Mouse (Mus musculus) ES-E14 (cell line): ENCODE results near the gene Brms1.

Source experiments
- CHD2 ChIP-seq: IDR thresholded peaks from 2 replicates; pipeline ENCODE4 v1.6.1; 2014; ENCODE audit warnings: mild to moderate bottlenecking, low read depth, low read length, inconsistent platforms
- HCFC1 ChIP-seq: IDR thresholded peaks from 2 replicates; pipeline ENCODE4 v1.6.1; 2012; ENCODE audit warnings: low read length, inconsistent platforms, borderline replicate concordance; ENCODE audit not compliant: insufficient read depth
- MAFK ChIP-seq: IDR thresholded peaks from 2 replicates; pipeline ENCODE4 v1.6.1; 2014; ENCODE audit warnings: mild to moderate bottlenecking, low read depth, low read length, inconsistent platforms; ENCODE audit not compliant: insufficient read depth
- ZC3H11A ChIP-seq: IDR thresholded peaks from 2 replicates; pipeline ENCODE4 v1.6.1; 2012; ENCODE audit warnings: low read depth, mild to moderate bottlenecking, inconsistent platforms, low read length, borderline replicate concordance
- ZNF384 ChIP-seq: IDR thresholded peaks from 2 replicates; pipeline ENCODE4 v1.6.1; 2012; ENCODE audit warnings: low read depth, low read length, inconsistent platforms

- no peak for TF ChIP-seq MAFK
- TF ChIP-seq ZC3H11A: no peak
- no peak for TF ChIP-seq HCFC1
- TF ChIP-seq CHD2: no peak
- TF ChIP-seq ZNF384: no peak
Measured at GRCm38 (mm10) chr19:5069486-5069885, 28.3 kb downstream of the Brms1 start.
